Mouse (Mus musculus) forebrain, postnatal 0 days (tissue): Measurements from ENCODE around the gene Rgs14. TPM values are rescaled to one million over a fixed set of nuclear protein-coding genes. Genes with fewer than 3 reads are reported as not detected.

Source experiments
- ATAC-seq: fragments of 200-750 bp; cut with Nextera tagmentation; 2 replicates; pipeline ENCODE4 v1.8.0; 2017; ENCODE audit warnings: mild to moderate bottlenecking, moderate library complexity
- DNase-seq: peaks from one replicate; pipeline ENCODE4 v3.0.0-alpha.2; 2015
- H3K27ac ChIP-seq: fragments of 300-500 bp; sonication (generic); 2 replicates; pipeline ENCODE4 v1.5.1; 2014; ENCODE audit warnings: low read depth, mild to moderate bottlenecking, antibody characterized with exemption, low read length, moderate library complexity, mixed read lengths
- H3K27me3 ChIP-seq: fragments of 300-500 bp; sonication (generic); 2 replicates; pipeline ENCODE4 v1.6.1; 2014; ENCODE audit warnings: mild to moderate bottlenecking, low read length, mixed read lengths; ENCODE audit not compliant: insufficient read depth
- H3K36me3 ChIP-seq: fragments of 300-500 bp; sonication (generic); 2 replicates; pipeline ENCODE4 v1.6.1; 2014; ENCODE audit warnings: mild to moderate bottlenecking, moderate library complexity; ENCODE audit not compliant: insufficient read depth
- H3K4me1 ChIP-seq: fragments of 300-500 bp; sonication (generic); 2 replicates; pipeline ENCODE4 v1.6.1; 2014; ENCODE audit warnings: antibody characterized with exemption; ENCODE audit not compliant: insufficient read depth
- H3K4me2 ChIP-seq: fragments of 300-500 bp; sonication (generic); 2 replicates; pipeline ENCODE4 v1.6.1; 2014; ENCODE audit warnings: low read depth, mild to moderate bottlenecking, moderate library complexity
- H3K4me3 ChIP-seq: fragments of 300-500 bp; sonication (generic); 2 replicates; pipeline ENCODE4 v1.5.1; 2014; ENCODE audit warnings: low read depth, low read length, mixed read lengths
- H3K9ac ChIP-seq: fragments of 300-500 bp; sonication (generic); 2 replicates; pipeline ENCODE4 v1.6.1; 2014; ENCODE audit warnings: mild to moderate bottlenecking
- H3K9me3 ChIP-seq: fragments of 300-500 bp; sonication (generic); 2 replicates; pipeline ENCODE4 v1.6.1; 2016; ENCODE audit warnings: low read length
- CTCF ChIP-seq: sonication (generic); IDR thresholded peaks from 2 replicates; pipeline ENCODE4 v1.5.1; 2016; ENCODE audit warnings: antibody characterized with exemption, control low read depth, low read depth
- WGBS: fragments of 180-500 bp; shearing (Covaris S2); extraction: QIAGEN DNeasy Blood & Tissue Kit; methylation state at CpG from one replicate; pipeline ENCODE4 v1.1.7; 2014; 5-methylcytosine and 5-hydroxymethylcytosine counted together
- polyA plus RNA-seq: library from polyadenylated mRNA; unstranded; fragments of >200 nt; fragmentation: Nextera tagmentation; extraction: Ambion mirVana; gene quantifications from 2 replicates; pipeline ENCODE4 v1.2.1, GENCODE M21; 2015
- total RNA-seq: library from RNA; depleted of rRNA; stranded (reverse); fragments of >200 nt; gene quantifications from 2 replicates; pipeline ENCODE4 v1.2.3, GENCODE M21; 2014

Gene Rgs14
- total and polyA plus RNA-seq, 2 experiments from 2014 or later: 3.9 to 4.0 TPM

DNA sequence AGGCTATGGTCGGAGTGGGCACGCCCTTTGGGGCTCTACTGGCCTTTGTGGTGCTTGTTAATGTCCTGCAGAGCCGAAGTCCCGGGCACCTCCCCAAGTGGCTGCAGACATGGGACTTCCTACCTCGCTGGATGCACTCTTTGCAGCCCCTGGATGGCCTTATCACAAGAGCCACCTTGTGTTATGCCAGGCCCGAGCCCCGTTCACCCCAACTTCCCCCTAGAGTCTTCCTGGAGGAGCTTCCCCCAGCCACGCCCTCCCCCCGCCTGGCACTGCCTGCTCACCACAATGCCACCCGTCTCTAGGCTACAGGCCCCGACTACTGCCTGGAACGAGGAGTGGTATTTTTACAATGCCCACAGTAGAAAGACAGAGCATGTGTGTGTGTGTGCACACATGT, 43.8 kb downstream of the Rgs14 start:
- Histone ChIP-seq H3K4me2 (no peak overlapping the region), H3K36me3 (no peaks in the 10 kb centered on the region), H3K27me3 (no peaks in the 10 kb centered on the region), H3K9ac (no peak overlapping the region), H3K4me3 (no peak overlapping the region), H3K4me1 (0 out of 2 replicates have a peak, but pooled peaks cover 3% of the 10 kb centered on the region), H3K27ac (no peak overlapping the region), H3K9me3 (no peaks in the 10 kb centered on the region)
- TF ChIP-seq CTCF: no peak
- DNase-seq: no peak
- ATAC-seq: no peak
- WGBS: 80% methylated on average over 12 of the region's 12 CpGs

DNA sequence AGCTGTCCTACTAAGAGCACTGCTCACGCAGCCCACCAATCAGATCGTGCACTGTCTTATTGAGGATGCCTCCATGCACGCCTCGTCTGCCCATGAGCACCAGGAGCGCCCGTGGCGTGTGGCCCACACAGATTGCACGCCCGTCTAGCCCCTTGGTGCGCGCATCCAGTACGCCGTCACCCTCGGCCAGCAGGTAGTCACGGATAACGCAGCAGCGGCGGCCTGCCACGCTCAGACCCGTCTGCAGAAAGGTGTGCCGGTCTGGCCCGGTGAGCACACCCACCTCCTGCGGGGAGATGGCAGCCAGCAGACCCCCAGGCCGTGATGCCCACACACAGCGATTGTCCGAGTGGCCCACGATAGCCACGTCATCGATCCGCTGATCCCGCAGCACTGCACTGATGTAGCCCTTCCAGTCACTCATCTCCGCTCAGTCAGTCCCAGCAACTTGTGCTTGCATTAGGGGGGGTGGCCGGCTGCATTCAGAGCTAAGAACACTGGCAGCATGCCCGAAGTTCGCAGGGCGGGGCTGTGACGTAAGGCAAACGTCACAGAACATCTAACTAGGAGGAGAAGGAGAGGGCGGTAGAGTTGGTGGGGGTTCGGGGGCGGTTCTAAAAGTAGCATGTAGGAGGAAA, 45.3 kb downstream of the Rgs14 start, which contains the start of gene Pfn3:
Gene Pfn3 (minus strand): TSS at position 490 of the 638 bp plus-strand sequence.
- Histone ChIP-seq H3K36me3 (no peaks in the 10 kb centered on the region), H3K9ac (peak within 1 kb of the TSS; percentile 62), H3K4me3 (peak within 1 kb of the TSS; percentile 41), H3K4me2 (peak within 1 kb of the TSS; percentile 78), H3K27ac (no peak within 1 kb of the TSS; the same call in 1 of the 2 replicates), H3K9me3 (no peaks in the 10 kb centered on the region), H3K27me3 (peaks cover 3% of the 10 kb centered on the region; the same call in 1 of the 2 replicates), H3K4me1 (0 out of 2 replicates have a peak, but pooled peaks cover 3% of the 10 kb centered on the region)
- 0 out of 2 replicates have a peak, but pooled peaks have one; percentile 2 for TF ChIP-seq CTCF
- DNase-seq (peak; percentile 90), ATAC-seq (peak; percentile 73)
- whole genome bisulfite sequencing: 7% methylated on average over 41 of the region's 41 CpGs

DNA sequence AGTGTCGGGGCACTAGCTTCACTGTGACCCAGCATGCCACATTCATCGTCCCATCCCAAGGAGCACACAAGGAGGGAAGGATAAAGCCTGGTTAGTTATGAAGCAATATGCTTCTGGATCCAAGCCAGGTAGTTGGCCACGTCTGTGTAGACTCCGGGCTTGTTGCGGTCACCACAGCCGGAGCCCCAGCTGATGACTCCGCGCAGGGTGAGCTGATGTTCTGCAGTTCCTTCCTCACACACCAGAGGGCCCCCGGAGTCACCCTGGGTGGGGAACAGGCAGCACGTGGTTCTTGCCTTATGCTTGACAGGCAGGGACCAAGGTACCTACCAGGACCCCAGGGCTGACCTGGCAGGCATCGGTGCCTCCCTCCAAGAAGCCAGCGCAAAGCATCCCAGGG, 48.5 kb downstream of the Rgs14 start:
- peak overlapping the region; percentile 18; the same call in 1 of the 2 replicates for H3K9ac ChIP-seq
- 0 out of 2 replicates have a peak, but pooled peaks cover 3% of the 10 kb centered on the region for H3K4me1 ChIP-seq
- peak; percentile 82 for DNase-seq
- ATAC-seq: peak; percentile 76
- TF ChIP-seq CTCF: peak; percentile 90
- H3K36me3 ChIP-seq: no peaks in the 10 kb centered on the region
- no peak overlapping the region for H3K27ac ChIP-seq
- H3K27me3 ChIP-seq: peaks cover 27% of the 10 kb centered on the region
- peak overlapping the region; percentile 38 for H3K4me2 ChIP-seq
- WGBS: 10% methylated on average over 12 of the region's 12 CpGs
- H3K9me3 ChIP-seq: no peaks in the 10 kb centered on the region
- peak overlapping the region; percentile 7; the same call in 1 of the 2 replicates for H3K4me3 ChIP-seq

DNA sequence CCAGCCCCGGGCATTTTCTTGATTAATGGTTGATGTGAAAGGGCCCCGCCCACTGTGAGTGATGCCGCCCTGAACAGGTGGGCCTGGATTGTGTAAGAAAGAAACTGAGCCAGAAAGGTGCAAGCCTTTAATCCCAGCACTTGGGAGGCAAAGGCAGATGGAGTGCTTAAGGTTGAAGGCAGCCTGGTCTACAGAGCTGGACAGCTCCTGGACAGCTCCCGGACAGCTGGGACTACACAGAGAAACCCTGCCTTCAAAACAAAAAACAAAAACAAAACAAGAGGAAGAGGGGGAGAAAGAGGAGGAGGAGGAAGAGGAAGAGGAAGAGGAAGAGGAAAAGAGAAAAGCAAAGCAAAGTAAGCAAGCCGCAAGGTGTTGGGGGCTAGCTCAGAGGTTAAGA, 49.6 kb downstream of the Rgs14 start:
- Histone ChIP-seq H3K27me3 (peaks cover 27% of the 10 kb centered on the region), H3K36me3 (no peaks in the 10 kb centered on the region), H3K27ac (no peak overlapping the region), H3K9me3 (no peaks in the 10 kb centered on the region), H3K4me2 (no peak overlapping the region), H3K4me1 (0 out of 2 replicates have a peak, but pooled peaks cover 3% of the 10 kb centered on the region), H3K4me3 (no peak overlapping the region), H3K9ac (no peak overlapping the region)
- DNase-seq: no peak
- no peak for TF ChIP-seq CTCF
- 88% methylated on average over 5 of the region's 5 CpGs for WGBS
- no peak for ATAC-seq

- no peaks in the 10 kb centered on the region for H3K4me1 ChIP-seq
- no peak overlapping the region for H3K4me3 ChIP-seq
- H3K4me2 ChIP-seq: peak overlapping the region; percentile 40
- ATAC-seq (no peak; the same call in 1 of the 2 replicates), DNase-seq (no peak)
- no peak overlapping the region for H3K27ac ChIP-seq
- H3K36me3 ChIP-seq: no peaks in the 10 kb centered on the region
- peaks cover 27% of the 10 kb centered on the region for H3K27me3 ChIP-seq
- peak; percentile 17; the same call in 1 of the 2 replicates for TF ChIP-seq CTCF
- H3K9ac ChIP-seq: no peak overlapping the region
- no peaks in the 10 kb centered on the region for H3K9me3 ChIP-seq
- 30% methylated on average over 51 of the region's 51 CpGs for WGBS
Observed at GRCm38 (mm10) chr13:55420018-55420932, 50.7 kb downstream of the Rgs14 start.

- Histone ChIP-seq H3K4me3 (peak overlapping the region; percentile 23), H3K4me2 (peak overlapping the region; percentile 40), H3K36me3 (no peaks in the 10 kb centered on the region), H3K9ac (peak overlapping the region; percentile 28; the same call in 1 of the 2 replicates), H3K4me1 (no peaks in the 10 kb centered on the region), H3K27me3 (peaks cover 27% of the 10 kb centered on the region), H3K27ac (no peak overlapping the region), H3K9me3 (no peaks in the 10 kb centered on the region)
- ATAC-seq: peak; percentile 82
- TF ChIP-seq CTCF: peak; percentile 82
- 14% methylated on average over 35 of the region's 35 CpGs for WGBS
- peak; percentile 75 for DNase-seq
Observed at GRCm38 (mm10) chr13:55420933-55421800, 51.6 kb downstream of the Rgs14 start.
